Mouse (Mus musculus): ENCODE results near the gene Arhgap31. TPM values are rescaled to one million over a fixed set of nuclear protein-coding genes. Genes with fewer than 3 reads are reported as not detected.

The Arhgap31 gene
- polyA plus RNA-seq, 1 experiment from 2014 or later, result 10.9 TPM

DNA sequence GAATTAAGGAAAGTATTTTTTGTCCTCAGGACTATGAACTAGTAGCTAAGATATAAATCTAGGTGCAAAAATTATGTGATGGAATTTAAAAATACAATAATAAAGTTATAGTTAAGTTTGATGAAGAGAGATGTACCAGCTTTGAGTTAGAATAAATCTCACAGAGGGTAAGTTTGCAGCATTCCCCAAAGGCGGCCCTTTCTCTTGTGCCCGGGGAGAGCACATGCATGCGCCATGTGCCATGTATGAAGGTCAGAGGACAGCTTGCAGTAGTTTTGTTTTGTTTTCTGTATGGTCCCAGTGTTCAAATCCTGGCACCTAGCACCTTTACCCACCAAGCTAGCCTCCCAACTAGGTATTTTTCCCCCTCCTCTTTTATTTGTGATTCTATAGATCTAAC lies 141.6 kb downstream of the Arhgap31 start:
- H3K9ac ChIP-seq (ENCODE audit: low read length), result no peak overlapping the region
- H3K4me2 ChIP-seq (ENCODE audit: low read depth, low read length), result no peak overlapping the region
- H3K4me1 ChIP-seq (ENCODE audit: control insufficient read depth, insufficient read depth, low read length), result no peaks in the 10 kb centered on the region
- WGBS, result 97% methylated on average over 3 of the region's 3 CpGs
- no peaks in the 10 kb centered on the region for H3K27me3 ChIP-seq (ENCODE audit: control insufficient read depth, insufficient read depth, low read length)
- H3K27ac ChIP-seq (ENCODE audit: low read length), result no peak overlapping the region
- peaks cover 12% of the 10 kb centered on the region for H3K36me3 ChIP-seq (ENCODE audit: control insufficient read depth, insufficient read depth, low read length)
- no peak for ATAC-seq (ENCODE audit: insufficient read depth, low FRiP score)
- H3K4me3 ChIP-seq (replicated peaks; ENCODE audit: low read length), result no peak overlapping the region
- H3K9me3 ChIP-seq (replicated peaks; ENCODE audit: control insufficient read depth, low read length), result no peaks in the 10 kb centered on the region

DNA sequence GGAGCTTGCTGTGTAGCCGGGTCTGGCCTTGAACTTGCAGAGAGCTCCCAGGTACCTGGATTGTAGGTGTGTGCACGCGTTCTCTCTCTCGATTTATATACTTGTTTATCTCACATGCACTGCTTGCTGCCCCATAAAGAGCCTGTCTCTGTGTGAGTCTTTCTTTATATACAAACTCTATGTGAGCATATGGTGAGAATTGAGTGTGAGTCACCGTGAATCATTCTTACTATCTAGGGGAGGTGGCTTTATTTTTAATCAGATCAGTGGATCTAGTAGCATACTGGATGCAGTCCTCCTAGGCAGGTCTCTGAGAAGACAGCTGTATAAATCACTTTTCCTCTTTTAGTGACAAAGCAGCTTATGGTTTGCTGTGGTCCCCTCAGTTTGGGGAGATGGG lies 144.9 kb downstream of the Arhgap31 start:
- H3K27me3 ChIP-seq (ENCODE audit: control insufficient read depth, insufficient read depth, low read length), result no peaks in the 10 kb centered on the region
- no peak for ATAC-seq (ENCODE audit: insufficient read depth, low FRiP score)
- peaks cover 7% of the 10 kb centered on the region; the same call in 1 of the 2 replicates for H3K4me1 ChIP-seq (ENCODE audit: control insufficient read depth, insufficient read depth, low read length)
- H3K9ac ChIP-seq (ENCODE audit: low read length), result no peak overlapping the region
- H3K27ac ChIP-seq (ENCODE audit: low read length), result no peak overlapping the region
- H3K4me2 ChIP-seq (ENCODE audit: low read depth, low read length), result no peak overlapping the region
- no peak overlapping the region for H3K4me3 ChIP-seq (replicated peaks; ENCODE audit: low read length)
- no peaks in the 10 kb centered on the region for H3K9me3 ChIP-seq (replicated peaks; ENCODE audit: control insufficient read depth, low read length)
- peaks cover 11% of the 10 kb centered on the region for H3K36me3 ChIP-seq (ENCODE audit: control insufficient read depth, insufficient read depth, low read length)
- WGBS, result 91% methylated on average over 5 of the region's 5 CpGs

DNA sequence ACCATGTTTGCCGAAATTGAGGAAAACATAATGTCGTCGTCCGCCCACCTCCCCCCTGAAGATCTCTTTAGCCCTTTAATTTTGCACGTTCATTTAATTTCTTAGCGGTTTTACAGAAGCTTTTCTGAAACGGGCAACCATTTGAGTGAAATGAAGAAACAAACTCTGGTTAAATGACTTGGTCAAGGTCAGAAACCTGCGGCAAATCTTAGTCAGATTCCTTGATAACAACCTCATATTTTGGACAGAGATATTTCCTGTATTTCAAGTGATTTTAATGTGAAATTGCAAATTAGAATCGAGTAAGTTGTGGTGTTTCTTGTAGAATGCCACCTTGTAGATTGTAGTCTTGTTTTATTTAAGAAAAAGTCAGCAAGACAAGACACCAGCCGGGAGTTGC lies 149.6 kb downstream of the Arhgap31 start:
- Histone ChIP-seq H3K9me3 (replicated peaks; ENCODE audit: control insufficient read depth, low read length) (no peaks in the 10 kb centered on the region), H3K27ac (ENCODE audit: low read length) (no peak overlapping the region), H3K4me2 (ENCODE audit: low read depth, low read length) (peak overlapping the region; percentile 73), H3K4me1 (ENCODE audit: control insufficient read depth, insufficient read depth, low read length) (peaks cover 7% of the 10 kb centered on the region; the same call in 1 of the 2 replicates), H3K27me3 (ENCODE audit: control insufficient read depth, insufficient read depth, low read length) (0 out of 2 replicates have a peak, but pooled peaks cover 5% of the 10 kb centered on the region), H3K4me3 (replicated peaks; ENCODE audit: low read length) (peak overlapping the region; percentile 74), H3K9ac (ENCODE audit: low read length) (peak overlapping the region; percentile 93), H3K36me3 (ENCODE audit: control insufficient read depth, insufficient read depth, low read length) (0 out of 2 replicates have a peak, but pooled peaks cover 4% of the 10 kb centered on the region)
- no peak for ATAC-seq (ENCODE audit: insufficient read depth, low FRiP score)
- WGBS, result 25% methylated on average over 10 of the region's 10 CpGs

DNA sequence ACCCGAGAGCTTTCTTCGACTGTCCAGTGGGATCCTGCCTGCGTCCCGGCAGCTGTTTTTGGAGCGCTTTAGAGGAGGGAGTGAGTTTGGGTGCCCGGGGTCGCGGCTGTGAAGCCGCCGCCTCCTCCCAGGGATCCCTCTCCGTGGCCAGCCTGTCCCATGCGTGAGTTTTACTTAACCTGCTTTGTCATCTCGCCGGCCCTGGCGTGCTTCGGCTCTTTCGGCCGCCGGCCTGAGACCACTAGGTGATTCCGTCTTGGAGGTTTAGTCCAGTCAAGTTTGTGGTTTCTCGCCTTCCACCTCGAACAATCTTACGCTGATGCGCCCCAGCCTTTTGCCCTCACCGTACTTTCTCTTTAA lies 150.1 kb downstream of the Arhgap31 start:
- peak; percentile 54; the same call in 1 of the 2 replicates for ATAC-seq (ENCODE audit: insufficient read depth, low FRiP score)
- Histone ChIP-seq H3K4me2 (ENCODE audit: low read depth, low read length) (peak overlapping the region; percentile 73), H3K9me3 (replicated peaks; ENCODE audit: control insufficient read depth, low read length) (no peaks in the 10 kb centered on the region), H3K4me1 (ENCODE audit: control insufficient read depth, insufficient read depth, low read length) (peaks cover 7% of the 10 kb centered on the region; the same call in 1 of the 2 replicates), H3K36me3 (ENCODE audit: control insufficient read depth, insufficient read depth, low read length) (0 out of 2 replicates have a peak, but pooled peaks cover 4% of the 10 kb centered on the region), H3K27ac (ENCODE audit: low read length) (peak overlapping the region; percentile 65), H3K27me3 (ENCODE audit: control insufficient read depth, insufficient read depth, low read length) (0 out of 2 replicates have a peak, but pooled peaks cover 5% of the 10 kb centered on the region), H3K4me3 (replicated peaks; ENCODE audit: low read length) (peak overlapping the region; percentile 74), H3K9ac (ENCODE audit: low read length) (peak overlapping the region; percentile 93)
- under 1% methylated on average over 25 of the region's 25 CpGs for WGBS

DNA sequence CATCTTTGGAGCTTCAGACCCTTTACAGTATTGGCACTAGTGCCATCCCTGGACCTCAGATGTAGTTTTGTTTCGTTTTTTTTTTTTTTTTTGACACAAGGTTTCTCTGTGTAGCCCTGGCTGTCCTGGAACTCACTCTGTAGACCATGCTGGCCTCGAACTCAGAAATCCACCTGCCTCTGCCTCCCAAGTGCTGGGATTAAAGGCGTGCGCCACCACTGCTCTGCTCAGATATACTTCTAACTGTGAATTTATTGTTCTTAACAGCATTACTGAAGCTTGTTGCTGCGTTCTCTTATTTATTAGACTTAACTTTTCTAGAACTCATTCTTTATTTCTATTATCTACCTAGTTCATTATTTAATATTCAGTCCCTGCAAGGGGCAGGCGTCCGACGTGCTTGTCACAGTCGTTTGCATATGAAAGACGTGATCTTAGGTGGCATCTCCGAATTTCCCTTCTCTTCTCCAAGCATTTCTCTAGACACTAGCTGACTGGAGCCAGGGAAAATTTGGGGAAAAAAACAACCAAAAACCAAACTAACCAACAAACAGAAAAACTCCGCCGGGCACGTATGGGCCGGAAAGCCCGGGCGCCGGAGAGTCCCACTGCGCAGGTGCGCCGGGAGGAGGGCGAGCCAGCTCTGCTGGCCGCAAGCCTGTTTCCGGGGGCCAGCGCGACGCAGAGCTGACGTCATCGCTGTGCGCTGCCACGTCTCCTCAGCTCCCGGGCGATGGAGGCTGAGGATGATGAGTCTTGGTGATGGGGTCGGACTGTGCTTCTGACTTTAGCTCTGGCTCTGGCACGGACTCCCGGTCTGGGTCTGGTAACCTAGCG lies 150.7 kb downstream of the Arhgap31 start:
- ATAC-seq (ENCODE audit: insufficient read depth, low FRiP score), result peak; percentile 95
- Histone ChIP-seq H3K27ac (ENCODE audit: low read length) (peak overlapping the region; percentile 70), H3K9me3 (replicated peaks; ENCODE audit: control insufficient read depth, low read length) (no peaks in the 10 kb centered on the region), H3K4me2 (ENCODE audit: low read depth, low read length) (peak overlapping the region; percentile 73), H3K9ac (ENCODE audit: low read length) (peak overlapping the region; percentile 93), H3K4me1 (ENCODE audit: control insufficient read depth, insufficient read depth, low read length) (peaks cover 7% of the 10 kb centered on the region; the same call in 1 of the 2 replicates), H3K4me3 (replicated peaks; ENCODE audit: low read length) (peak overlapping the region; percentile 74), H3K27me3 (ENCODE audit: control insufficient read depth, insufficient read depth, low read length) (0 out of 2 replicates have a peak, but pooled peaks cover 5% of the 10 kb centered on the region), H3K36me3 (ENCODE audit: control insufficient read depth, insufficient read depth, low read length) (0 out of 2 replicates have a peak, but pooled peaks cover 4% of the 10 kb centered on the region)
- WGBS, result 6% methylated on average over 37 of the region's 37 CpGs

DNA sequence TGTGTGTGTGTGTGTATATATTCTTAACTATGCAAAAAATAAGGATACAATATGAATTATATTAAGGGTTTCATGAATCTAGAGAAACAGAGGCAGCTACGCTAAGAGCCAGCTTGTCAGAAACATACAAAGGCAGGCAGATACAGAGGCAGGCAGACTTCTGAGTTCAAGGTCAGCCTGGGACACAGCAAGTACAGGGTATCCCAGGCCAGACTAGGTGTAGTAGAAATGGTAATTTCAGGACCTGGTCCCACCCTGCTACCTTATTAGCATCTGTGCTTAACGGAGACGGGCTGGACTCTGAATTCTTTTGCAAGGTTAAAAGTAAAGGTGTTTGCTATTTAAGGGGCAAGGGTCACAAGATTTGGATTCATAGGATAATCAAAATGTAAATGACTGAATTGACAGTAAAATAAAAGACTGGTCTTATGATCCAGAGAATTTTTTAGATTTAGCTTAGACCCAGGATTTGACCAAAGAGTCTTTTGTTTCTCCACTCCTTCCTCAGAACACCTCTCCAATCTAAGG lies 154.8 kb downstream of the Arhgap31 start, which contains the start of gene Tmem39a:
Tmem39a (plus strand) TSS at position 478 of the 528 bp plus-strand sequence.
- no peaks in the 10 kb centered on the region for H3K36me3 ChIP-seq (ENCODE audit: control insufficient read depth, insufficient read depth, low read length)
- no peak within 1 kb of the TSS for H3K9ac ChIP-seq (ENCODE audit: low read length)
- H3K27ac ChIP-seq (ENCODE audit: low read length), result no peak within 1 kb of the TSS
- 0 out of 2 replicates have a peak, but pooled peaks cover 5% of the 10 kb centered on the region for H3K27me3 ChIP-seq (ENCODE audit: control insufficient read depth, insufficient read depth, low read length)
- H3K4me3 ChIP-seq (replicated peaks; ENCODE audit: low read length), result no peak within 1 kb of the TSS
- no peak within 1 kb of the TSS for H3K4me2 ChIP-seq (ENCODE audit: low read depth, low read length)
- no peaks in the 10 kb centered on the region for H3K4me1 ChIP-seq (ENCODE audit: control insufficient read depth, insufficient read depth, low read length)
- 74% methylated on average over 3 of the region's 3 CpGs for WGBS
- no peak for ATAC-seq (ENCODE audit: insufficient read depth, low FRiP score)
- H3K9me3 ChIP-seq (replicated peaks; ENCODE audit: control insufficient read depth, low read length), result no peaks in the 10 kb centered on the region

DNA sequence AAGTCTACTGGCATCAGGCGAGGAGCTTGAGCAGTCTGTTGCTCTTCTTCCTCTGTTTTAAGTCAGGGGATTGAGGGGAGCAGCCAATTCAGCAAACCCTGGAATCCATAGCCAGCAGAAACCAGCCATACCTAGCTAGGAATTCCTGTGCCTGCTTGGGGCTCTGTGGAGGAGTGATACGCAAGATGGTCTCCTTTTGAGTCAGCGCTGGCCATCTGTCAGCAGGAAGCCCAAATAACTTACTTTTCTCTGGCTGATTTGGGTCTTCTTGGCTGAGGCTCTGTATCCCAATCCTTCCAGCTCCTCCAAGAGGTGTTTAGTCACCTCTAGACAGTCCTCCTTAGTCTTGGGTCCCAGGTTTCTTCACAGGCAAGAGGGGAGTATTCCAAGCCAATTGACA lies 157.1 kb downstream of the Arhgap31 start:
- Histone ChIP-seq H3K4me2 (ENCODE audit: low read depth, low read length) (no peak overlapping the region), H3K9ac (ENCODE audit: low read length) (no peak overlapping the region), H3K9me3 (replicated peaks; ENCODE audit: control insufficient read depth, low read length) (no peaks in the 10 kb centered on the region), H3K27ac (ENCODE audit: low read length) (no peak overlapping the region), H3K4me3 (replicated peaks; ENCODE audit: low read length) (no peak overlapping the region), H3K4me1 (ENCODE audit: control insufficient read depth, insufficient read depth, low read length) (no peaks in the 10 kb centered on the region), H3K27me3 (ENCODE audit: control insufficient read depth, insufficient read depth, low read length) (0 out of 2 replicates have a peak, but pooled peaks cover 5% of the 10 kb centered on the region), H3K36me3 (ENCODE audit: control insufficient read depth, insufficient read depth, low read length) (no peaks in the 10 kb centered on the region)
- no peak for ATAC-seq (ENCODE audit: insufficient read depth, low FRiP score)
- WGBS, result 85% methylated on average over 3 of the region's 3 CpGs

DNA sequence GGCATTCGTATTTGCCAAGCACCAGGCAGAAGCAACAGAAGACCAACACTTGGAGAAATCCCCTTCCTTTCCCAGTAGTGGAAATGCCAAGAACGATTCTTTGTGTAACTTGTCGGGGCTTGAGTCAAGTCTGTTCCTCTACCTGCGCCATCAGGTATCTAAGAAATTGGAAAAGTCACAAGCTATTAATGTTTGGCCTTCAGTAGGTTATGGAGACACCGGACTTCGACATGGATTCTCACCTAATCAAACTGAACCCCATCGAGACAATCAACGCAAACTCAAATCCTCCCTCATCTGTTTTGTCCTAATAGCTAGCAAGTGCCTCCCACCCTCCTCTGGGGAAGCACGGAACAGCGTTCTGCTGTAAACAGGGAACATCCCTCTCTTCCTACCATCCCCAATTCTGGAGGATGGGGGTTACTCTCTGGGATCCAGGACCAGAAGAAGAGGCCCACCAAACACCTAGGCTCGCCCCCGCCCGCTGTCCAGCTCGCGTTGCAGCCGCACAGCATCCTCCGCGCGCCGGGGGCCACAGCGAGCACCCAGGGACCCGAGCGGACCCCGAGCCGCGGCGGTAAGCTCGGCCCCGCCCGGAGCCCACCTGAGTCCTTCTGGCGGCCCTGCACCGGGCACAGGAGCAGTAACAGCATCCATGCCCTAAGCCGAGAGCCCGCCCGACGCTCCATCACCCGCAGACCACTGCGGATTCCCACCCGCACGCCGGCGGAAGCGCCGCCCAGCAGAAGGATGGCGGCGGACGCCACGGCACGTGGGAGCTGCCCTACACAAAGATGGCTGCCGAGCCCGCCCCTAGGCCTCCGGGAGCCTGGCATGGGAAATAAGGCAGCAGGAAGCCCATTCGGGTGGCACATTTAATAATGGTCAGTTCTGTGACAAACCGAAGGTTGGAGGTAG lies 163.3 kb downstream of the Arhgap31 start, which contains the start of gene Poglut1:
Poglut1 (minus strand) TSS at position 780 of the 918 bp plus-strand sequence.
- WGBS, result 2% methylated on average over 54 of the region's 54 CpGs

More for the DNA sequence above, 163.3 kb downstream of the Arhgap31 start, which contains the start of gene Poglut1:
- peak within 1 kb of the TSS; percentile 84 for H3K9ac ChIP-seq (ENCODE audit: low read length)
- peak within 1 kb of the TSS; percentile 71 for H3K4me2 ChIP-seq (ENCODE audit: low read depth, low read length)
- ATAC-seq (ENCODE audit: insufficient read depth, low FRiP score), result peak; percentile 89
- no peaks in the 10 kb centered on the region for H3K36me3 ChIP-seq (ENCODE audit: control insufficient read depth, insufficient read depth, low read length)
- peak within 1 kb of the TSS; percentile 79 for H3K4me3 ChIP-seq (replicated peaks; ENCODE audit: low read length)
- H3K27ac ChIP-seq (ENCODE audit: low read length), result no peak within 1 kb of the TSS
- no peaks in the 10 kb centered on the region for H3K27me3 ChIP-seq (ENCODE audit: control insufficient read depth, insufficient read depth, low read length)
- no peaks in the 10 kb centered on the region for H3K9me3 ChIP-seq (replicated peaks; ENCODE audit: control insufficient read depth, low read length)
- H3K4me1 ChIP-seq (ENCODE audit: control insufficient read depth, insufficient read depth, low read length), result 0 out of 2 replicates have a peak, but pooled peaks cover 2% of the 10 kb centered on the region
